Mouse (Mus musculus) CH12.LX (cell line): ENCODE data around the gene Smarca1.

Experiments
- CTCF ChIP-seq, 2 experiments: IDR thresholded peaks in 1 of 2; conservative IDR thresholded peaks in 1 of 2; 2 replicates each; pipeline ENCODE4 v1.5.1; 2011 to 2012; ENCODE audit warnings: low read depth in 2 of 2, low read length in 2 of 2, improper control_type of control experiment in 1 of 2, inconsistent platforms in 1 of 2, mild to moderate bottlenecking in 1 of 2, moderate library complexity in 1 of 2
- EP300 ChIP-seq: IDR thresholded peaks from 2 replicates; pipeline ENCODE4 v1.6.1; 2011; ENCODE audit warnings: low read length, improper control_type of control experiment
- MAX ChIP-seq: IDR thresholded peaks from 2 replicates; pipeline ENCODE4 v1.6.1; 2011; ENCODE audit warnings: low read length, improper control_type of control experiment
- MAZ ChIP-seq: IDR thresholded peaks from 2 replicates; pipeline ENCODE4 v1.6.1; 2012; ENCODE audit warnings: low read depth, mild to moderate bottlenecking, inconsistent platforms, low read length, improper control_type of control experiment, moderate library complexity
- POLR2A ChIP-seq: IDR thresholded peaks from 2 replicates; pipeline ENCODE4 v1.6.1; 2011; ENCODE audit warnings: low read depth, mild to moderate bottlenecking, improper control_type of control experiment, low read length
- ZNF384 ChIP-seq: IDR thresholded peaks from 2 replicates; pipeline ENCODE4 v1.6.1; 2012; ENCODE audit warnings: low read depth, low read length, improper control_type of control experiment, inconsistent platforms

DNA sequence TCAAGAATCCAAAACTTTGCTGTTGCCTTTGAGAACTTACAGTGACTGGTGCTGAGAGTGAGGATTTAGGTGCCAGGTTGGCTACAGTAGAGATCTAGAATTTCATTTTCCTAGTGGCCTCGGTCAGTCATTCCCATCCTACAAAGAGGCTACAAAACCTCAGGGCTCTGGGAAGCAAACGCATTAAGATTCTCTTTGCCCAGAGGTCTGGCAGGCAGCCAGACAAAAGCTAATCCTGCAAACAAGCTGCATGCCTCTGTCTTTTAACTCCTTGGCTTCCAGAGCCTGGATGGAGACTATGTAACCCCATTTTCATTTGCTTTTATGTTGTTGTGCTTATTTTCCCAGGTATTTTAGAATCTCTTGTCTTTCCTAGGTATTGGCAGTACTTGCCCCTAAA lies 45.0 kb upstream of the Smarca1 start:
- TF ChIP-seq CTCF (conservative IDR thresholded peaks at IDR 0.05 in 1 of 2, IDR thresholded peaks at IDR 0.05 in 1 of 2; ENCODE audit: low read depth in 2 of 2, low read length in 2 of 2) (no peak), EP300 (no peak), ZNF384 (no peak), MAZ (no peak), MAX (no peak), POLR2A (no peak)
